Mouse (Mus musculus) CD4-positive helper T cell, adult 2 months (primary cell): ENCODE measurements at regions not wholly inside any gene's neighbourhood (a gene's known extent, or its start where the extent isn't known, plus 50 kb on each side); places are given as distances from the start of the nearest gene placed in this dataset.
A peak's percentile ranks its signal among the peaks of the same experiment; 100 is the strongest.

Experiments
- DNase-seq: peaks from one replicate; pipeline ENCODE4 v3.0.0-alpha.2; 2012; ENCODE audit warnings: low read depth, missing footprints, low spot score

DNA sequence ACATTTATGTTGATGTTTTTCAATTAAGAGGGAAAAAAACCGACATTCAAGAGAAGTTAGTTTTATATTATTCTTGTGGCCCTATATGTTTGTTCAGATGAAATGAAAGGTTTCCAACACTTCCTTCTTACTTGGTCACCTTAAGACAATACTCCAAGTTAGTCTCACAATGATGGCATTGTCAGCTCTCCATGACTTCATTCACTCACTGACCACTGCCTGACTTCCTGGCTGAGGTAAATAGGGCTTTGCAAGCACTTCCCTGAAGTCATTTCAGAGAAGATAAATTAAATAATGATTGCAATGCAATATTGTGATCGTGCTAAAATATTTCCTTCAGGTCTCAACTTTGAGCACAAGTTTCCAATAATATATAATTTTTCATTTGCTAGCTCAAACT is 197.9 kb upstream of the Cep162 start:
- no peak for DNase-seq

- no peak for DNase-seq
Observed at GRCm38 (mm10) chr9:87452571-87452970, 197.2 kb upstream of the Cep162 start.

DNA sequence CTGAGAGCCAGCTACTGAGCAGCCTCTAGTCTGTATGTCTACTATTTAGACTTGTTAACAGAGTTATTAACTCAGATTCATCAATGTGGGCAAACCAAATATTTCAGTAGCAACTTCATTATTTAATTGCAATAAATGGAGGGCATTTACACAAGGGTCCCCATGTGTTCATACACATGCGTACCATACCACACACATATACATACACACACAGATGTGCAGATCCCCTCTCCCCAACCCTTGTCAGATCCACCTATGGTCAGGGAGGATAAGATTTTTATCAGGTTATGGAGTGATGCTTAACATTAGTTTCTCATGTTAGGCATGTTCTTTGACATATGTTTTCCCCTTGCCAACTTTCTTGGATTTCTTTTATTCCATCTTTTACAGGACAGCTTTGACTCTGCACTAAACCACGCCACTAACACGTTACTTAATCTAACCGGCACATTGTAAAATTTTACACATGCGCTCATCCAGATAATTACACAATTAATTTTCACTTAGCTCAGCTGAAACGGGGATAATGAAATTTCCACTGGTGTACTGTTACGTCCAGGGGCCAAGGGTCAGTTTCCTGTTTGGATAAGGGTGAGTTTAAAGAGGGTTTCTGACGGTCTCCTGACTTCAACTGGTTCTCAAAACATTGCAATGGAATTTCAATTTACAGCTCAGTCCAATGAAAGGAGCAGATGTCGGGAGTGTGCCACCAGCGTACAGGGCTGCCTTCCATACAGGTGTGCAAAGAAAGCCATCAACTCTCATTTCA is 188.3 kb upstream of the Cep162 start:
- no peak for DNase-seq

- no peak for DNase-seq
Observed at GRCm38 (mm10) chr9:87432072-87432471, 176.7 kb upstream of the Cep162 start.

GRCm38 (mm10) chr9:87431523-87431922 is 176.2 kb upstream of the Cep162 start:
- no peak for DNase-seq

GRCm38 (mm10) chr9:87425201-87425600 is 169.9 kb upstream of the Cep162 start:
- DNase-seq, result no peak

DNA sequence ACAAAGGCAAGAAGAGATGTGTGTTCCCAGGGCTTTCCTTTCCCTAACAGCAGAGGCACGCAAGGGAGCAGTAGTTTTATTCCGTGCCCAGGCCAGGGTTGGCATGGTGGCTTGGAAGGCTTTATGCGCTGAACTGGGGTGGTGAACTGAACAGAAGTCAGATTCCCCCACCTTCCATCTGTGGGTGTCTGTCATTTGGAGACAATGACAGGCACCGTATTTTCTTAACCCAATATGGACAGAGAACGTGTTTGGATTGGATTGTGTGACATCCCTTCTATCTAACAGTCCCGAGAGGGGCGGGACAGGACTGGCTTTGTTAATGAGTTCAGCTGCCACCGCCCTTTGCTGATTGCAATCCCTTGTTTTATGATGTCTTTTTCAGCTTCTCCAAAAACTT is 165.8 kb upstream of the Cep162 start:
- DNase-seq, result no peak

DNA sequence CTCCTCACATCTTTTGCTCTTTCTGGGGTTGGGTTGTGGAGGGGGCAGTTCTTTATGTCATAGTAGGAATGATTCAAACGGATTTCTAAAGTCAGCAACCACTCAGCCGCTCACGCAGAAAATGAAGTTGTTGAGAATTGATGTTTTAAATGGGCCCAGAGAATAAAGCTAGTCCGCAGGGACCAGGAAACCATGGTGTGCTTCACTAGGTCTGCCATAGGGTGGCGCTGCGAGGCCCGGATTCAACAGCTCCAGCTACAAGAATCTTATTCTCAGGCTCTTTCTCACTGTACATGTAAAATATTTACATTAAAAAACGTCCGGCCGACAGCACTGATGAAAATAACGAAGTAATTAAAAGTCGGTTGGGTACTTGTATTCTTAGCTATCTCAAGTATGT is 164.0 kb upstream of the Cep162 start:
- no peak for DNase-seq

- DNase-seq, result no peak
Observed at GRCm38 (mm10) chr9:87412894-87413293, 157.6 kb upstream of the Cep162 start.

DNA sequence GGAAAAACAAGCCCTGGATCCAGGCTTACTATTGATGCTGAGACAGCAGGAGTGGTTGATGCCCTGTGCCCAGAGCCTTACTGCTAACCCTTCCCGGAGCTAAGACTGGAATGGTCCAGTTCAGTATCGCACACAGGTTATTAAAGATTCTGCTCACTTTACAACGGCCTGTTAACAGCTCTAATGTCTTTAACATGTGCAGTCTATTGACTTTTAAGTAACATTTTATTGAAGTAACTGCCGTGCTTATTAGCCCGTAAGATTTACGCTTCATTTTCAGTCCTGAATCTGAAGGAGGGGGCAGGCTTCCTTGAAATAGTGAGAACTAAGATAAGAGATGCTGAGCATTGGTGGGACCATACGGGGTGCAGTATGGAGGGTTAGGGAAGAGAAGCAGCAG is 155.7 kb upstream of the Cep162 start:
- DNase-seq, result peak; percentile 4

- DNase-seq, result no peak
Observed at GRCm38 (mm10) chr9:87409736-87410135, 154.4 kb upstream of the Cep162 start.

GRCm38 (mm10) chr9:87408805-87409204 is 153.5 kb upstream of the Cep162 start:
- no peak for DNase-seq

GRCm38 (mm10) chr9:87406476-87406875 is 151.1 kb upstream of the Cep162 start:
- DNase-seq, result no peak

- DNase-seq, result no peak
Observed at GRCm38 (mm10) chr9:87405115-87405720, 149.9 kb upstream of the Cep162 start.

DNA sequence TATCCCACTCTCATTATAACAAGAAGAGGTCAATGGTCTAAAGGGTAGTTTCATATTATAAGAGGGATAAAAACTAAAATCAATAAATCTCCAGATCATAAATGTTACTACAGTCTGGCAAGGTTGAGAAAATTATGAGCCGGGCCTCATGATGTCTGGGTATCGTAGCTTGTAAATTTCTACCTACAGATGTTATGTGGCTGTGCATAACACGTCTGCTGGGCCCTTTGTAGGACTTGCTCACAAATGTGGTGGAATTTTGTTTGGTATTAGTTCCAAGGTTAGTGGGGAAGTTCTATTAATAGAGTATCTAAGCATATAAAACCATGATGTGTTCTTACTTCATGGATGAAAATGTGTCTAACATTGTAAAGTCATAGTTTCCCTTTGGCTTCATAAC is 146.7 kb upstream of the Cep162 start:
- no peak for DNase-seq

GRCm38 (mm10) chr9:87387516-87387915 is 132.2 kb upstream of the Cep162 start:
- DNase-seq, result no peak

GRCm38 (mm10) chr9:87383513-87383912 is 128.2 kb upstream of the Cep162 start:
- DNase-seq, result no peak

DNA sequence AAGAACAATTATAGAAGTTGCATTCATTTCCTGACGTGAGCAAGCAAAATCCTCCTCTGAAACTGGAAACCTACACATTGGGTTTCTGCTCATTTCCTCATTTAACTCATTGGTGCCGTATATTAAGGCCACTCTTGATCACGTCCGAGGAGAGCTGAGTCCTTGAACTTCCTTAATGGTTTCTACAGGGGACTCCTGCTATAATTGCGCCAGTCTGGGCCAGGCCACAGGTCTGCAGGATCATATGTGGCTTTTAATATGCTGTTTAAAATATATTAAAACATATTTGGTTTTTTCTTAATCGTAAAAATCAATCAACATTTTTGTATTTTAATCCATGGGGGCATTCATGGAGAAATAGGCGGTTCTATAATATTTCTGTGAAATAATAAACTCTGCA is 122.6 kb upstream of the Cep162 start:
- DNase-seq, result no peak

DNA sequence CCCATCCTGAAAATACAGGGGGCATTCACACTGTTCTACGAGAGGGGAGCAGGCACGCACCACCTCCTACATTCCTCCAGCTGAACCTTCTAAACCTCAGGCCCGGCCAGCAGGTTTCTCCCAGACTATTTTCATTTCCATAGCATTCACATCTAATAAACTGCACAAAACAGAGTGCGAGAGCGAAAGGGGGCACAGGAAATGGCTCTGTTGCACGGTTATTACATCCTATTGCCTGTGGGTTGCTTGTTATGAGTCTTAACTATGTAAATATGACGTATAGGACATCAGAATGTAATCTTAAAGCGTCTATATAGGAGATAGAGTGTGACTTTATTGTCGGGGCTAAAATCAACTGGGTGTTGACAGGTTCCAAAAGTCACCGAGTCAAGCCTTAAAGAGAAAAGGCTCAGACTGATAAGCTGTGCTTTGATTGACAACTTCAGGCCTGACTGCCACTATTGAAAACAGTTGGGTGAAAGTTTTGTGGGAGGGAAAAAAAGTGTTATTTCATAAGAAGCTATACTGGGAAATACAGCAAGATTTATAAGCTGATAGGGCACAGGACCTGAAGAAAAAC is 121.5 kb upstream of the Cep162 start:
- DNase-seq, result no peak

GRCm38 (mm10) chr9:87372251-87372905 is 117.0 kb upstream of the Cep162 start:
- no peak for DNase-seq

DNA sequence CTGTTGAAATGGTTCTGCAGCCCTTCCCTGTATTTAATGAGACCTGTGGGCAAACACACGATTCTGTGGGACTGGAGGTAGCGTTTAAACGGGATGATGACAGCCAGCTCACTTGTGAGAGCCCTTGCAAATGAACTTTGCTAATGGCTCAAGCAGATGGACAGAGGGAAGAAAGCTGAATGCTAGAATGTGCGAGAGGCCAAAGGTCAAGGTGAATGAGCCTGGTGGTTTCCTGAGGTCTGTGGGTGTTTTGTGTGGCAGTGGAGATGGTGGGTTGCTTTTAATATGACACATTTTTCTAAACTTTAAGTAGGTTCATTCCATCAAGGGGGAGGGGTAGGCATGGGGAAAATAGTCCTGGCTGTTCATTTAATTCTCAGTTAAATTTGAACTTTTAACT is 113.7 kb upstream of the Cep162 start:
- no peak for DNase-seq

GRCm38 (mm10) chr9:87347008-87347407 is 91.7 kb upstream of the Cep162 start:
- no peak for DNase-seq
